Mouse (Mus musculus): ENCODE measurements around the gene Cops6. TPM values are rescaled to one million over a fixed set of nuclear protein-coding genes. Genes with fewer than 3 reads are reported as not detected.

Cops6 gene
- total RNA-seq (2022): 100 to 1,000 TPM; 132 to 137 (median 134) TPM

GRCm38 (mm10) chr5:138160842-138161665, at the start of gene Cops6:
Cops6 (plus strand) TSS chr5:138161071.
- DNase-seq (ENCODE audit: low spot score in 2 of 2): peak; percentile 90 to 93

GRCm38 (mm10) chr5:138116255-138117198, 44.3 kb upstream of the Cops6 start, which contains the start of gene Zscan21:
Zscan21 (plus strand) TSS chr5:138116903.
- DNase-seq (ENCODE audit: low spot score in 2 of 2): peak; percentile 79 to 83

GRCm38 (mm10) chr5:138117199-138118015, 43.5 kb upstream of the Cops6 start:
- no peak for DNase-seq (ENCODE audit: low spot score in 2 of 2)

GRCm38 (mm10) chr5:138118041-138118440, 42.8 kb upstream of the Cops6 start:
- DNase-seq (ENCODE audit: low spot score in 2 of 2): no peak

GRCm38 (mm10) chr5:138132425-138133064, 28.3 kb upstream of the Cops6 start:
- no peak for DNase-seq (ENCODE audit: low spot score in 2 of 2)

- no peak for DNase-seq (ENCODE audit: low spot score in 2 of 2)
These were observed 23.6 kb upstream of the Cops6 start for GRCm38 (mm10) chr5:138137257-138137656.

GRCm38 (mm10) chr5:138137935-138138549, 22.8 kb upstream of the Cops6 start:
- no peak for DNase-seq (ENCODE audit: low spot score in 2 of 2)

- no peak for DNase-seq (ENCODE audit: low spot score in 2 of 2)
These were observed 22.3 kb upstream of the Cops6 start for GRCm38 (mm10) chr5:138138585-138138984.

- DNase-seq (ENCODE audit: low spot score in 2 of 2): no peak
These were observed 6.5 kb upstream of the Cops6 start for GRCm38 (mm10) chr5:138154390-138154789.

GRCm38 (mm10) chr5:138155443-138155976, 5.4 kb upstream of the Cops6 start, which contains the start of gene Zfp113:
Zfp113 (minus strand) TSS chr5:138155744.
- DNase-seq (ENCODE audit: low spot score in 2 of 2): peak; percentile 89

- DNase-seq (ENCODE audit: low spot score in 2 of 2): no peak
These were observed 578 bp upstream of the Cops6 start for GRCm38 (mm10) chr5:138160224-138160762.

- no peak for DNase-seq (ENCODE audit: low spot score in 2 of 2)
These were observed 2.2 kb downstream of the Cops6 start for GRCm38 (mm10) chr5:138163046-138163445.

GRCm38 (mm10) chr5:138163610-138164009, 2.7 kb downstream of the Cops6 start:
- DNase-seq (ENCODE audit: low spot score in 2 of 2): no peak

GRCm38 (mm10) chr5:138165594-138165993, 4.7 kb downstream of the Cops6 start:
- DNase-seq (ENCODE audit: low spot score in 2 of 2): no peak

- DNase-seq (ENCODE audit: low spot score in 2 of 2): peak; percentile 90 to 95
These were observed 10.2 kb downstream of the Cops6 start for GRCm38 (mm10) chr5:138170936-138171561.

- peak; percentile 98 for DNase-seq (ENCODE audit: low spot score in 2 of 2)
These were observed 11.0 kb downstream of the Cops6 start, which contains the start of the genes Ap4m1 and Mcm7 for GRCm38 (mm10) chr5:138171695-138172491. Ap4m1 (plus strand) TSS chr5:138172002. Mcm7 (minus strand) TSS chr5:138172422.

GRCm38 (mm10) chr5:138173217-138173616, 12.3 kb downstream of the Cops6 start:
- DNase-seq (ENCODE audit: low spot score in 2 of 2): no peak

All from layer of hippocampus, adult 8-10 months (tissue).